Mouse (Mus musculus) limb, embryonic 11.5 days (tissue): Measurements from ENCODE around the gene Aifm3. TPM values are rescaled to one million over a fixed set of nuclear protein-coding genes. Genes with fewer than 3 reads are reported as not detected.
A peak's percentile ranks its signal among the peaks of the same experiment; 100 is the strongest.
"Not testable (repeated sequence)": the region's sequence is repeated elsewhere in the genome, so short reads cannot be mapped to it uniquely, and the experiment has no call there.

Source experiments
- ATAC-seq: fragments of 200-750 bp; cut with Nextera tagmentation; 2 replicates; pipeline ENCODE4 v1.8.0; 2017; ENCODE audit warnings: low read depth; ENCODE audit not compliant: insufficient number of reproducible peaks, low FRiP score, low TSS enrichment
- DNase-seq: peaks from one replicate; pipeline ENCODE4 v3.0.0-alpha.2; 2015; ENCODE audit warnings: low spot score
- H3K27ac ChIP-seq: fragments of 300-500 bp; sonication (generic); replicated peaks from 2 replicates; pipeline ENCODE4 v1.5.1; 2014; ENCODE audit warnings: low read depth, mild to moderate bottlenecking, low read length
- H3K27me3 ChIP-seq: fragments of 300-500 bp; sonication (generic); 2 replicates; pipeline ENCODE4 v1.6.1; 2014; ENCODE audit warnings: mild to moderate bottlenecking, low read length, mixed read lengths; ENCODE audit not compliant: control insufficient read depth, insufficient read depth
- H3K36me3 ChIP-seq: fragments of 300-500 bp; sonication (generic); 2 replicates; pipeline ENCODE4 v1.6.1; 2014; ENCODE audit warnings: mild to moderate bottlenecking, low read length, moderate library complexity, mixed read lengths; ENCODE audit not compliant: control insufficient read depth, insufficient read depth
- H3K4me1 ChIP-seq: fragments of 300-500 bp; sonication (generic); 2 replicates; pipeline ENCODE4 v1.6.1; 2014; ENCODE audit warnings: low read length, mixed read lengths; ENCODE audit not compliant: control insufficient read depth, insufficient read depth
- H3K4me2 ChIP-seq: fragments of 300-500 bp; sonication (generic); 2 replicates; pipeline ENCODE4 v1.6.1; 2014; ENCODE audit warnings: low read depth, mild to moderate bottlenecking, moderate library complexity; ENCODE audit not compliant: severe bottlenecking
- H3K4me3 ChIP-seq: fragments of 300-500 bp; sonication (generic); 2 replicates; pipeline ENCODE4 v1.5.1; 2014; ENCODE audit warnings: low read depth, low read length
- H3K9ac ChIP-seq: fragments of 300-500 bp; sonication (generic); 2 replicates; pipeline ENCODE4 v1.6.1; 2014; ENCODE audit warnings: mild to moderate bottlenecking, low read length
- H3K9me3 ChIP-seq: fragments of 300-500 bp; sonication (generic); 2 replicates; pipeline ENCODE4 v1.6.1; 2016; ENCODE audit warnings: low read length; ENCODE audit not compliant: control insufficient read depth
- WGBS: fragments of 180-500 bp; shearing (Covaris S2); extraction: QIAGEN DNeasy Blood & Tissue Kit; methylation state at CpG from one replicate; pipeline ENCODE4 v1.1.7; 2014; 5-methylcytosine and 5-hydroxymethylcytosine counted together
- polyA plus RNA-seq: library from polyadenylated mRNA; unstranded; fragments of >200 nt; fragmentation: Nextera tagmentation; extraction: Ambion mirVana; gene quantifications from 2 replicates; pipeline ENCODE4 v1.2.1, GENCODE M21; 2014

The Aifm3 gene
- polyA plus RNA-seq, 1 experiment from 2014 or later: 0.63 TPM

- ATAC-seq (peak; percentile 93), DNase-seq (peak; percentile 80)
- no peaks in the 10 kb centered on the region for H3K36me3 ChIP-seq
- peak overlapping the region; percentile 2; the same call in 1 of the 2 replicates for H3K9ac ChIP-seq
- peak overlapping the region; percentile 65 for H3K27ac ChIP-seq
- 0 out of 2 replicates have a peak overlapping the region, but pooled peaks have one; percentile 12 for H3K4me3 ChIP-seq
- peaks cover 14% of the 10 kb centered on the region for H3K4me1 ChIP-seq
- H3K27me3 ChIP-seq: no peaks in the 10 kb centered on the region
- H3K9me3 ChIP-seq: no peaks in the 10 kb centered on the region
- peak overlapping the region; percentile 39 for H3K4me2 ChIP-seq
- whole genome bisulfite sequencing: 8% methylated on average over 18 of the region's 18 CpGs
Measured at GRCm38 (mm10) chr16:17553910-17554685, 64.7 kb downstream of the Aifm3 start.

- H3K27me3 ChIP-seq, H3K9ac ChIP-seq, H3K9me3 ChIP-seq, DNase-seq, H3K27ac ChIP-seq, H3K36me3 ChIP-seq, ATAC-seq, H3K4me3 ChIP-seq: not testable (repeated sequence)
- peak overlapping the region; percentile 39; the same call in 1 of the 2 replicates for H3K4me2 ChIP-seq
- peaks cover 14% of the 10 kb centered on the region for H3K4me1 ChIP-seq
- 37% methylated on average over 4 of the region's 4 CpGs for WGBS
Measured at GRCm38 (mm10) chr16:17554702-17555101, 65.3 kb downstream of the Aifm3 start.

GRCm38 (mm10) chr16:17556180-17556579, 66.8 kb downstream of the Aifm3 start:
- Histone ChIP-seq H3K4me2 (no peak overlapping the region), H3K4me1 (peaks cover 18% of the 10 kb centered on the region), H3K4me3 (no peak overlapping the region), H3K27ac (no peak overlapping the region), H3K9me3 (no peaks in the 10 kb centered on the region), H3K27me3 (peaks cover 7% of the 10 kb centered on the region; the same call in 1 of the 2 replicates), H3K9ac (no peak overlapping the region), H3K36me3 (no peaks in the 10 kb centered on the region)
- no peak for DNase-seq
- 84% methylated on average over 4 of the region's 4 CpGs for WGBS
- ATAC-seq: no peak

- H3K27me3 ChIP-seq: peaks cover 7% of the 10 kb centered on the region; the same call in 1 of the 2 replicates
- H3K9me3 ChIP-seq: no peaks in the 10 kb centered on the region
- peaks cover 19% of the 10 kb centered on the region for H3K4me1 ChIP-seq
Measured at GRCm38 (mm10) chr16:17556907-17557306, 67.5 kb downstream of the Aifm3 start.

More at GRCm38 (mm10) chr16:17556907-17557306, 67.5 kb downstream of the Aifm3 start:
- Histone ChIP-seq H3K9ac (no peak overlapping the region), H3K36me3 (no peaks in the 10 kb centered on the region), H3K4me2 (no peak overlapping the region), H3K4me3 (no peak overlapping the region), H3K27ac (no peak overlapping the region)
- DNase-seq: no peak
- no peak for ATAC-seq
- 37% methylated on average over 4 of the region's 4 CpGs for WGBS

Other genes starting within 250 kb of the Aifm3 start
- gene Tmem191c, start 213.5 kb upstream of the Aifm3 start, polyA plus RNA-seq: 4.5 and 7.6 TPM in 2 replicates
- 0.12 and 0.35 TPM in 2 replicates for gene Serpind1, start 158.2 kb upstream of the Aifm3 start, polyA plus RNA-seq
- 5.9 and 7.0 TPM in 2 replicates for gene Snap29, start 83.6 kb upstream of the Aifm3 start, polyA plus RNA-seq
- gene Pi4ka, start 83.3 kb upstream of the Aifm3 start, polyA plus RNA-seq: 33.2 and 33.6 TPM in 2 replicates
- gene Crkl, start 37.6 kb upstream of the Aifm3 start, polyA plus RNA-seq: 90.4 and 95.2 TPM in 2 replicates
- 76.1 and 92.9 TPM in 2 replicates for gene Lztr1, start 19.1 kb downstream of the Aifm3 start, polyA plus RNA-seq
- 49.1 and 58.7 TPM in 2 replicates for gene Thap7, start 41.5 kb downstream of the Aifm3 start, polyA plus RNA-seq
- gene Lrrc74b, start 71.6 kb downstream of the Aifm3 start, polyA plus RNA-seq: 0.20 TPM in 1 of 2 replicates, not detected in the other
- gene P2rx6, start 72.3 kb downstream of the Aifm3 start, polyA plus RNA-seq: 0.27 and 0.47 TPM in 2 replicates
- gene Slc7a4, start 93.6 kb downstream of the Aifm3 start, polyA plus RNA-seq: 1.1 and 1.8 TPM in 2 replicates
- 67.9 and 71.1 TPM in 2 replicates for gene Smpd4, start 129.7 kb downstream of the Aifm3 start, polyA plus RNA-seq
- gene Ccdc74a, start 156.9 kb downstream of the Aifm3 start, polyA plus RNA-seq: 5.7 TPM in 2 replicates
- gene Med15, start 243.3 kb downstream of the Aifm3 start, polyA plus RNA-seq: 42.2 and 45.5 TPM in 2 replicates